Mouse (Mus musculus) liver, adult 2 months (tissue): ENCODE measurements at regions not wholly inside any gene's neighbourhood (a gene's known extent, or its start where the extent isn't known, plus 50 kb on each side); places are given as distances from the start of the nearest gene placed in this dataset.

Source experiments
- DNase-seq: peaks from one replicate; pipeline ENCODE4 v3.0.0-alpha.2; 2011; ENCODE audit warnings: low read depth, low spot score; ENCODE audit errors: extremely low read depth
- H3K27ac ChIP-seq: fragments of 200-500 bp; replicated peaks from 2 replicates; pipeline ENCODE4 v1.5.1; 2012; ENCODE audit warnings: low read depth, mild to moderate bottlenecking, control low read depth, inconsistent platforms, low read length; ENCODE audit not compliant: insufficient read depth
- H3K27me3 ChIP-seq: fragments of 200-500 bp; 2 replicates; pipeline ENCODE4 v1.6.1; 2012; ENCODE audit warnings: mild to moderate bottlenecking, moderate library complexity, low read length, inconsistent platforms; ENCODE audit not compliant: control insufficient read depth, insufficient read depth
- H3K36me3 ChIP-seq: fragments of 200-500 bp; 2 replicates; pipeline ENCODE4 v1.6.1; 2012; ENCODE audit warnings: low read length, inconsistent platforms; ENCODE audit not compliant: control insufficient read depth, insufficient read depth
- H3K4me1 ChIP-seq: fragments of 200-500 bp; 2 replicates; pipeline ENCODE4 v1.6.1; 2011; ENCODE audit warnings: low read length; ENCODE audit not compliant: control insufficient read depth, insufficient read depth
- H3K4me3 ChIP-seq: fragments of 200-500 bp; 2 replicates; pipeline ENCODE4 v1.5.1; 2011; ENCODE audit warnings: low read depth, mild to moderate bottlenecking, control low read depth, low read length, moderate library complexity; ENCODE audit not compliant: insufficient read depth
- H3K79me2 ChIP-seq: fragments of 200-500 bp; 2 replicates; pipeline ENCODE4 v1.6.1; 2012; ENCODE audit warnings: inconsistent platforms, mild to moderate bottlenecking, low read length, moderate library complexity; ENCODE audit not compliant: control insufficient read depth, insufficient read depth
- H3K9ac ChIP-seq: fragments of 200-500 bp; 2 replicates; pipeline ENCODE4 v1.6.1; 2012; ENCODE audit warnings: low read depth, mild to moderate bottlenecking, control low read depth, inconsistent platforms, low read length
- CTCF ChIP-seq: fragments of 200-500 bp; IDR thresholded peaks from 2 replicates; pipeline ENCODE4 v1.5.1; 2011; ENCODE audit warnings: low read depth, low read length, control low read depth
- POLR2A ChIP-seq: fragments of 200-500 bp; IDR thresholded peaks from 2 replicates; pipeline ENCODE4 v1.6.1; 2011; ENCODE audit warnings: low read length, control low read depth; ENCODE audit not compliant: insufficient read depth; ENCODE audit errors: extremely low read depth
- WGBS: fragments of 180-500 bp; shearing (Covaris S2); methylation state at CpG from one replicate; pipeline ENCODE4 v1.1.7; 2018; 5-methylcytosine and 5-hydroxymethylcytosine counted together

- Histone ChIP-seq H3K27ac (no peak overlapping the region), H3K4me1 (no peaks in the 10 kb centered on the region), H3K4me3 (no peak overlapping the region), H3K79me2 (no peaks in the 10 kb centered on the region), H3K36me3 (no peaks in the 10 kb centered on the region), H3K9ac (no peak overlapping the region), H3K27me3 (no peaks in the 10 kb centered on the region)
- no peak for DNase-seq
- WGBS = 39% methylated on average over 2 of the region's 2 CpGs
- TF ChIP-seq CTCF = no peak
- TF ChIP-seq POLR2A = no peak
Measured at GRCm38 (mm10) chr3:148075841-148076240, 914.5 kb downstream of the Adgrl2 start.

- no peaks in the 10 kb centered on the region for H3K27me3 ChIP-seq
- WGBS = 97% methylated on average over 6 of the region's 6 CpGs
- TF ChIP-seq CTCF (no peak), POLR2A (no peak)
- no peak overlapping the region for H3K9ac ChIP-seq
- H3K27ac ChIP-seq = no peak overlapping the region
- no peaks in the 10 kb centered on the region for H3K79me2 ChIP-seq
- H3K4me1 ChIP-seq = no peaks in the 10 kb centered on the region
- DNase-seq = no peak
- no peak overlapping the region for H3K4me3 ChIP-seq
- H3K36me3 ChIP-seq = no peaks in the 10 kb centered on the region
Measured at GRCm38 (mm10) chr3:148066701-148067100, 923.7 kb downstream of the Adgrl2 start.

GRCm38 (mm10) chr3:148056074-148056473 lies 934.3 kb downstream of the Adgrl2 start:
- Histone ChIP-seq H3K36me3 (no peaks in the 10 kb centered on the region), H3K27me3 (no peaks in the 10 kb centered on the region), H3K27ac (no peak overlapping the region), H3K9ac (no peak overlapping the region), H3K4me3 (no peak overlapping the region), H3K4me1 (no peaks in the 10 kb centered on the region), H3K79me2 (no peaks in the 10 kb centered on the region)
- 74% methylated on average over 4 of the region's 4 CpGs for WGBS
- DNase-seq = no peak
- TF ChIP-seq CTCF (no peak), POLR2A (no peak)

- H3K27me3 ChIP-seq = no peaks in the 10 kb centered on the region
- no peaks in the 10 kb centered on the region for H3K4me1 ChIP-seq
- TF ChIP-seq CTCF (no peak), POLR2A (no peak)
- no peak for DNase-seq
- H3K36me3 ChIP-seq = no peaks in the 10 kb centered on the region
- no peak overlapping the region for H3K9ac ChIP-seq
- no peak overlapping the region for H3K4me3 ChIP-seq
- H3K79me2 ChIP-seq = no peaks in the 10 kb centered on the region
- WGBS = 78% methylated on average over 5 of the region's 5 CpGs
- no peak overlapping the region for H3K27ac ChIP-seq
Measured at GRCm38 (mm10) chr3:148052516-148052915, 937.8 kb downstream of the Adgrl2 start.

- Histone ChIP-seq H3K4me3 (no peak overlapping the region), H3K27me3 (no peaks in the 10 kb centered on the region), H3K27ac (no peak overlapping the region), H3K4me1 (no peaks in the 10 kb centered on the region), H3K79me2 (no peaks in the 10 kb centered on the region), H3K9ac (no peak overlapping the region), H3K36me3 (no peaks in the 10 kb centered on the region)
- DNase-seq = no peak
- 43% methylated on average over 2 of the region's 2 CpGs for WGBS
- TF ChIP-seq CTCF (no peak), POLR2A (no peak)
Measured at GRCm38 (mm10) chr3:148048247-148048646, 942.1 kb downstream of the Adgrl2 start.

- Histone ChIP-seq H3K27me3 (no peaks in the 10 kb centered on the region), H3K9ac (no peak overlapping the region), H3K4me1 (no peaks in the 10 kb centered on the region), H3K27ac (no peak overlapping the region), H3K79me2 (no peaks in the 10 kb centered on the region), H3K4me3 (no peak overlapping the region), H3K36me3 (no peaks in the 10 kb centered on the region)
- TF ChIP-seq POLR2A (no peak), CTCF (no peak)
- DNase-seq = no peak
- WGBS = 88% methylated on average over 6 of the region's 6 CpGs
Measured at GRCm38 (mm10) chr3:148032532-148032931, 957.8 kb downstream of the Adgrl2 start.
